Mouse (Mus musculus): ENCODE data around the gene Mbtps1. TPM values are rescaled to one million over a fixed set of nuclear protein-coding genes. Genes with fewer than 3 reads are reported as not detected.

The Mbtps1 gene
- polyA plus RNA-seq, 1 experiment: 37.9 TPM

DNA sequence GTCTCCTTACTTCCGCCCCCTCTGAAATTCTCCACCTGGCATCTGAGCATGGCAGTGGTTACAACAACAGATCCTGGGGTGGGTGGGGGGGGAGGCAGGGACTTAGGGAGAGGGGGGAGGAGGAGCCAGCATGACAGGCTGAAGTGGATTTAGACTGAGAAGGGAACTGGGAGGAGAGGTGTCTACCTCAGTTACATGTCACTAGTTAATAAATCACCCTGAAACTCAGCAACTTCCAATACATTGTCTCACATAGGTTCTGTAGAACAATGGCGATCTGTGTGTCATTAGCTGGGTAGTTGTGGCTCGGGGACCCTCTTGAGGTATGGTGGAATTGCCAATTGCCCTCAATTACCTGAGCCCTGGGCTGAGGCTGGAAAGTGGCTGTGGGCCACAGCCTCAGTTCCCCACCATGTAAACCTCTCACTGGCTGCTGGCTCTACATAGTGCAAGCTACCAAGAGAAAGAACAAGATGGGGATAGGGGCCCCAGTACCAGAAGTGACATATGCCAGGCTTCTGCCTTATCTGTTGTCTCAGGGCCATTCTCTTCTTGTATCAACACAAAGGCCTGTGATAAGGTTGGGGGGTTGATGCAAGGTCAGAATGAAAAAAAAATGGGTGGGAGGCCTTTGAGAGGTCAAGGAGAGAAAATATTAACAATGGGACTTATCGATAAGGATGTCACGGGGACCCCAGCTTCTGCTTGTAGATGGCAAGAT is 22.1 kb upstream of the Mbtps1 start:
- Histone ChIP-seq H3K4me3 (ENCODE audit: insufficient read depth, low read length) (no peak overlapping the region), H3K4me1 (ENCODE audit: control insufficient read depth, insufficient read depth, low read length) (0 out of 2 replicates have a peak, but pooled peaks cover 3% of the 10 kb centered on the region), H3K27ac (ENCODE audit: insufficient read depth, low read depth, low read length) (no peak overlapping the region)
- no peak for TF ChIP-seq POLR2A (IDR thresholded peaks at IDR 0.05; ENCODE audit: borderline replicate concordance, low read depth, low read length)
- TF ChIP-seq CTCF (IDR thresholded peaks at IDR 0.05; ENCODE audit: low read depth, low read length): no peak

DNA sequence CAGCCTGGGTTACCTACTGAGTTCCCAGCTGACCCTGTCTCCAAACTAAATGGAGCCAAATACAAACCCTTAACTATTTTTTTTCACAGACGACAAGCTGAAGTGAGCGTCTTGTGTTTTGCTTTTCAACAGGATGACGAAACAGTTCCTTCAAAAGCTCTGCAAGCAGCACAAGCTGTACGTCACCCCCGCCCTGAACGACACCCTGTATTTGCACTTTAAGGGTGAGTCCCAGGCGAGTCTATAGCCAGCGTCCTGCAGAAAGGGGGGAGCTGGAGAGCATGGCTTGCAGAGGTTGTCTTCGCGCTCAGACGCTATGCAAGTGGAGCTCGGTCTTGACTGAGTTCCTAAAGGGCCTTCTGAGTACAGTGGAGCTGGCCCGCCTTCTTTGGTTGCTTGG is 20.6 kb upstream of the Mbtps1 start:
- Histone ChIP-seq H3K4me1 (ENCODE audit: control insufficient read depth, insufficient read depth, low read length) (0 out of 2 replicates have a peak, but pooled peaks cover 4% of the 10 kb centered on the region), H3K4me3 (ENCODE audit: insufficient read depth, low read length) (no peak overlapping the region), H3K27ac (ENCODE audit: insufficient read depth, low read depth, low read length) (no peak overlapping the region)
- TF ChIP-seq POLR2A (IDR thresholded peaks at IDR 0.05; ENCODE audit: borderline replicate concordance, low read depth, low read length) (no peak), CTCF (IDR thresholded peaks at IDR 0.05; ENCODE audit: low read depth, low read length) (no peak)

DNA sequence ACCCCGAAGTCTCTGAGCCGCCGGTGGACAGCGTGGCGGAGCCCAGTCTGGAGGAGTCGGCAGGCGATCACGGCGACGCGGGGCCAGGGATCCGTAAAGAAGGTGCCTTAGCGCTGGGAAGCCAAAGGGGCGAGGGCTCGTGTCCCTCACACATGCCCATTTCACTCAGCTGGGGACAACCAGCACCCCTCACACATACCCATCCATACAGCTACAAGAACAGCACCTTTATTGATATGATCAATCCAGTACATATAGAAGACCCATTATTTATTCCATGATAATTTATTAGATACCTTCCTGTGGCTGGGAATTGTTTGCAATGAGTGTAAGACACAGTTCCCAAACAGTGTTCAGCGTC is 16.8 kb upstream of the Mbtps1 start:
- peaks cover 9% of the 10 kb centered on the region; the same call in 1 of the 2 replicates for H3K4me1 ChIP-seq (ENCODE audit: control insufficient read depth, insufficient read depth, low read length)

DNA sequence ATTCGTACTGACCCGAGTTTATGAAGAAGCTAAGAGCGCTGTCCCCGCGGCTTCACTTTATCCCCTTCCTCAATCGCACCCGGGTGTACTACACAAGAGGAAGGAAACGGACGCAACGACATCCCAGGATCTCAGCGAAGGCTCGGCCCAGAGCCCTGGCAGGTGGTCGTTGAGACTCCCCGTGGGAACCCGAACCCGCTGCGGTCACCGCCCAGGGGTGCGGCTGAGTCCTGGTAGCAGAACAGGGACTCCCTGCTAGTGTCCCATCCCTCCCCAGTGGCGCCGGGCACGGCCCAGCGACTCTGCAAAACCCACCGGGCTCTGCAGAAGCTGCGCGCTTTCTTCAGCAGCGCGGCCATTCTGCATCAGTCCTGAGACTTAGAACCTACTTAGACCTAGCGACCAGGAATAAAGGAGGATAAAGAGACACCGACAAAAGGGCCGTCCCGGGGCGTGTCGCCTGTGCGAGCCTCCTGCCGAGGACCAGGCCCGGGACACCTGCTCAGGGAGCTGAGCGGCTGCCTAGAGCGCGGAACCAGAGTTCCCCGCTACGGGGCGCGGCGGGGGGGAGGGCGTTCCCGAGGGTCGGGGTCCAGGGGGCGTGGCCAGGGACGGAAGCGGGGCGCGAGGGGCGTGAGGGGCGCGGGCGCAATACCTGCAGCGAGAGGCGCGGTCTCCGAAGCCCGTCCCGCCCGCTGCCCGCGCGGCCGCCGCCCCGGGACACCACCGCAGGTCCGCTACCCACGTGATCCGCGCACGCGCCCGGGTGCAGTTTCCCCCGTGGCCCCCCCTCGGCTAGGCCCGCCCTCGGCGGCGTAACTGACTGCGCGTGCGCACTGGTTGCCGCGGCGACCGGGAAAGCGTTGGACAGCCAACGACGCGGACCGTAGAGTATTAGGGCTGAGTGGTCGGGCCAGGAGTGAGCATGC is 16.2 kb upstream of the Mbtps1 start, which contains the start of the genes Hsdl1 and Dnaaf1:
Gene Hsdl1 (minus strand): TSS at position 747 of the 929 bp plus-strand sequence.
Gene Dnaaf1 (plus strand): TSS at position 799 of the 929 bp plus-strand sequence.
- Histone ChIP-seq H3K27ac (ENCODE audit: insufficient read depth, low read depth, low read length) (peak within 1 kb of the TSS; percentile 9), H3K4me3 (ENCODE audit: insufficient read depth, low read length) (peak within 1 kb of the TSS; percentile 77), H3K4me1 (ENCODE audit: control insufficient read depth, insufficient read depth, low read length) (peaks cover 9% of the 10 kb centered on the region; the same call in 1 of the 2 replicates)
- no peak for TF ChIP-seq CTCF (IDR thresholded peaks at IDR 0.05; ENCODE audit: low read depth, low read length)
- TF ChIP-seq POLR2A (IDR thresholded peaks at IDR 0.05; ENCODE audit: borderline replicate concordance, low read depth, low read length): no peak

More for the DNA sequence above, 16.8 kb upstream of the Mbtps1 start:
- H3K4me3 ChIP-seq (ENCODE audit: insufficient read depth, low read length): peak overlapping the region; percentile 77
- no peak overlapping the region for H3K27ac ChIP-seq (ENCODE audit: insufficient read depth, low read depth, low read length)
- TF ChIP-seq POLR2A (IDR thresholded peaks at IDR 0.05; ENCODE audit: borderline replicate concordance, low read depth, low read length) (no peak), CTCF (IDR thresholded peaks at IDR 0.05; ENCODE audit: low read depth, low read length) (no peak)

GRCm38 (mm10) chr8:119572411-119572810 is 13.9 kb upstream of the Mbtps1 start:
- H3K4me1 ChIP-seq (ENCODE audit: control insufficient read depth, insufficient read depth, low read length): peaks cover 8% of the 10 kb centered on the region; the same call in 1 of the 2 replicates
- H3K27ac ChIP-seq (ENCODE audit: insufficient read depth, low read depth, low read length): no peak overlapping the region
- TF ChIP-seq POLR2A (IDR thresholded peaks at IDR 0.05; ENCODE audit: borderline replicate concordance, low read depth, low read length) (no peak), CTCF (IDR thresholded peaks at IDR 0.05; ENCODE audit: low read depth, low read length) (no peak)
- no peak overlapping the region for H3K4me3 ChIP-seq (ENCODE audit: insufficient read depth, low read length)

DNA sequence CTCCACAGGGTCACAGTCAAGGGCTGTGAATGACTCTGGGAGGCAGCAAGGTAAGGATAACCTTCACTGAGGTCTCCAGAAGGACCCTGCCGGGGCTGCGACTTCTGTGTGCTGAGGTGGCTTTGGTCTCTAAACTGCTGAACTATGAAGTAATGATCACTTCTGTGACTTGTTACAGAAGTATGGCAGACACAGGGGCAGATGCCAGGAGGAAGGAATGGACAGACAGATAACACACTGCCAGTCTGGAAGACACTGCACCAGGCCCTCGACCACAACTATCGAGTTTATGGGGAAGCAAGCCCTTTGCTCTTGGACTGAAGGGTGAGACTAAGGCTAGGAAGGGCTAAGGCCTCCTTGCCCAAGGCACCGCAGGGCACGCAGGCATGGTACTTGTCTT is 12.6 kb upstream of the Mbtps1 start:
- H3K4me1 ChIP-seq (ENCODE audit: control insufficient read depth, insufficient read depth, low read length): peaks cover 6% of the 10 kb centered on the region; the same call in 1 of the 2 replicates
- TF ChIP-seq POLR2A (IDR thresholded peaks at IDR 0.05; ENCODE audit: borderline replicate concordance, low read depth, low read length) (no peak), CTCF (IDR thresholded peaks at IDR 0.05; ENCODE audit: low read depth, low read length) (no peak)
- H3K4me3 ChIP-seq (ENCODE audit: insufficient read depth, low read length): no peak overlapping the region
- H3K27ac ChIP-seq (ENCODE audit: insufficient read depth, low read depth, low read length): no peak overlapping the region

DNA sequence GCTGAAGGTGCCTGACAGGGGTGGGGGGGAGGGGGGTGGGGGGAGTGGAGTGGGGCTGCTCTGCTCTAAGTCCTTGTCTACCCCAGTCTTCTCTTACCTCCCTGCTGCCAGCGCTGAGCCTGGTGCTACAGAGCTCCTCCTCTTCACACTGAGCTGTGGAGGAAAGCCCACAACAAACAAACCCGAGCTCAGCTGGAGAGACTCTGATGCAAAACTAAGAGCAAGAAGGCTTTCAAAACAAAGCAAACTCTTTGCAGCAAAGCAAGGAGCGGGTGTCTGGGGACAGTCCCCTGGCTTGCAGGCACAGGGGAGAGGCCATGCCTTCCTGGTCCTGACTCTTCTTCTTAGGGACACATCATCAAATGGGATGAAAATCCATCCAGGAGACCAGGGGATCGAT is 11.3 kb upstream of the Mbtps1 start:
- TF ChIP-seq POLR2A (IDR thresholded peaks at IDR 0.05; ENCODE audit: borderline replicate concordance, low read depth, low read length) (no peak), CTCF (IDR thresholded peaks at IDR 0.05; ENCODE audit: low read depth, low read length) (no peak)
- no peak overlapping the region for H3K27ac ChIP-seq (ENCODE audit: insufficient read depth, low read depth, low read length)
- H3K4me3 ChIP-seq (ENCODE audit: insufficient read depth, low read length): no peak overlapping the region
- peaks cover 6% of the 10 kb centered on the region; the same call in 1 of the 2 replicates for H3K4me1 ChIP-seq (ENCODE audit: control insufficient read depth, insufficient read depth, low read length)

- Histone ChIP-seq H3K27ac (ENCODE audit: insufficient read depth, low read depth, low read length) (no peak overlapping the region), H3K4me1 (ENCODE audit: control insufficient read depth, insufficient read depth, low read length) (peaks cover 4% of the 10 kb centered on the region; the same call in 1 of the 2 replicates), H3K4me3 (ENCODE audit: insufficient read depth, low read length) (no peak overlapping the region)
- TF ChIP-seq CTCF (IDR thresholded peaks at IDR 0.05; ENCODE audit: low read depth, low read length): no peak
- no peak for TF ChIP-seq POLR2A (IDR thresholded peaks at IDR 0.05; ENCODE audit: borderline replicate concordance, low read depth, low read length)
Measured at GRCm38 (mm10) chr8:119568951-119569350, 10.4 kb upstream of the Mbtps1 start.

- no peaks in the 10 kb centered on the region for H3K4me1 ChIP-seq (ENCODE audit: control insufficient read depth, insufficient read depth, low read length)
- no peak for TF ChIP-seq CTCF (IDR thresholded peaks at IDR 0.05; ENCODE audit: low read depth, low read length)
- TF ChIP-seq POLR2A (IDR thresholded peaks at IDR 0.05; ENCODE audit: borderline replicate concordance, low read depth, low read length): no peak
- no peak overlapping the region for H3K27ac ChIP-seq (ENCODE audit: insufficient read depth, low read depth, low read length)
- no peak overlapping the region for H3K4me3 ChIP-seq (ENCODE audit: insufficient read depth, low read length)
Measured at GRCm38 (mm10) chr8:119568251-119568650, 9.7 kb upstream of the Mbtps1 start.
